Mouse (Mus musculus): ENCODE measurements around the gene R3hdml.

- TF ChIP-seq GATA1 (IDR thresholded peaks at IDR 0.05; ENCODE audit: borderline replicate concordance, low read length) = no peak
- TF ChIP-seq FLI1 (IDR thresholded peaks at IDR 0.05; ENCODE audit: low read length) = no peak
Measured at GRCm38 (mm10) chr2:163480191-163480825, 11.8 kb upstream of the R3hdml start.
